Mouse (Mus musculus): ENCODE results near the gene Ice2.

Ice2 gene

GRCm38 (mm10) chr9:69404671-69405070 is 7.0 kb downstream of the Ice2 start:
- DNase-seq (ENCODE audit: low read depth, low spot score), result no peak

GRCm38 (mm10) chr9:69419476-69419875 is 21.8 kb downstream of the Ice2 start:
- peak; percentile 60 for DNase-seq (ENCODE audit: low read depth, low spot score)

GRCm38 (mm10) chr9:69430531-69430930 is 32.8 kb downstream of the Ice2 start:
- DNase-seq (ENCODE audit: low read depth, low spot score), result no peak

- DNase-seq (ENCODE audit: low read depth, low spot score), result peak; percentile 84
These were observed 34.3 kb downstream of the Ice2 start for GRCm38 (mm10) chr9:69431863-69432555.

GRCm38 (mm10) chr9:69435194-69435593 is 37.5 kb downstream of the Ice2 start:
- no peak for DNase-seq (ENCODE audit: low read depth, low spot score)

GRCm38 (mm10) chr9:69435662-69436061 is 38.0 kb downstream of the Ice2 start:
- DNase-seq (ENCODE audit: low read depth, low spot score), result no peak

- no peak for DNase-seq (ENCODE audit: low read depth, low spot score)
These were observed 42.2 kb downstream of the Ice2 start for GRCm38 (mm10) chr9:69439805-69440357.

- no peak for DNase-seq (ENCODE audit: low read depth, low spot score)
These were observed 44.8 kb downstream of the Ice2 start for GRCm38 (mm10) chr9:69442471-69443038.

- DNase-seq (ENCODE audit: low read depth, low spot score), result no peak
These were observed 45.5 kb downstream of the Ice2 start for GRCm38 (mm10) chr9:69443203-69443602.

GRCm38 (mm10) chr9:69448801-69449200 is 51.1 kb downstream of the Ice2 start:
- DNase-seq (ENCODE audit: low read depth, low spot score), result no peak

GRCm38 (mm10) chr9:69450636-69451035 is 52.9 kb downstream of the Ice2 start:
- DNase-seq (ENCODE audit: low read depth, low spot score), result no peak

- no peak for DNase-seq (ENCODE audit: low read depth, low spot score)
These were observed 54.4 kb downstream of the Ice2 start for GRCm38 (mm10) chr9:69451886-69452810.

GRCm38 (mm10) chr9:69453066-69453900 is 55.6 kb downstream of the Ice2 start, which contains the start of gene Anxa2:
Gene Anxa2, plus strand, starts transcription at chr9:69453620.
- DNase-seq (ENCODE audit: low read depth, low spot score), result peak; percentile 88

- DNase-seq (ENCODE audit: low read depth, low spot score), result peak; percentile 50
These were observed 56.4 kb downstream of the Ice2 start for GRCm38 (mm10) chr9:69453901-69454666.

- DNase-seq (ENCODE audit: low read depth, low spot score), result no peak
These were observed 57.0 kb downstream of the Ice2 start for GRCm38 (mm10) chr9:69454691-69455090.

GRCm38 (mm10) chr9:69455391-69455790 is 57.7 kb downstream of the Ice2 start:
- DNase-seq (ENCODE audit: low read depth, low spot score), result peak; percentile 37

- DNase-seq (ENCODE audit: low read depth, low spot score), result peak; percentile 59
These were observed 58.8 kb downstream of the Ice2 start for GRCm38 (mm10) chr9:69456406-69457075.

GRCm38 (mm10) chr9:69457143-69457542 is 59.4 kb downstream of the Ice2 start:
- DNase-seq (ENCODE audit: low read depth, low spot score), result no peak

- DNase-seq (ENCODE audit: low read depth, low spot score), result peak; percentile 75
These were observed 60.3 kb downstream of the Ice2 start for GRCm38 (mm10) chr9:69457747-69458625.

Measured in R1 (cell line).